In the genomic region with DNA sequence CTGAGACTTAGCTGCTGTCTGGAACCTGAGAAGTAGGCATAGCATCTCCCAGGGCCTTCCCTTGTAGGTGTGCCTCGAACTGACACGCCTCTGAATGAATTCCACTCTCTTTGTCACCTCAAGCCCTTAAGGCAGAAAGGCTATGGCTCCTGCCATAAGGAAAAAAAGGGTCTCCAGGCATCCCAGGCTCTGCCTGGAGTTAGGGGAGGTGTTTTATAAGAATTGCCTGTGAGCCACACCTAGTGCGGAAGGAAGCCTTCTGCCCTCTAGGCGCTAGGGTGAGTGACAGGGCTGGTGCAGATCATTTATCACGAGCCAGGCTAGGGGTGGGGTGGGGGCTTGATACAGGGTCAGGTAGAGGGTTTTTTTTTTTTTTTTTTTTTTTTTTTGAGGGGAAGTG, we compare ENCODE assay signal across 21 mouse cellular contexts. TPM values are rescaled to one million over a fixed set of nuclear protein-coding genes. Genes with fewer than 3 reads are reported as not detected.
DNase-seq lines count a peak whose midpoint lies in the region; ATAC-seq and TF ChIP-seq lines count a peak whose summit lies in the region.
"Had no signal": no experiment of that assay in that cellular context is flagged by ENCODE, and none has a peak within 500 bp of the region (broad histone marks: within the 10 kb centered on the region; RNA-seq: fewer than 3 reads in every experiment).

No protein-coding gene starts in this region.

- TF ChIP-seq CTCF in cerebellum, adult 2 months (IDR thresholded peaks at IDR 0.05; ENCODE audit: borderline replicate concordance, insufficient read depth, low read depth, low read length), result no peak

- H3K36me3 ChIP-seq in forebrain, embryonic 12.5 days (replicated peaks), result no peaks in the 10 kb centered on the region
- H3K36me3 ChIP-seq in forebrain, embryonic 15.5 days, result no peaks in the 10 kb centered on the region
- H3K36me3 ChIP-seq in midbrain, embryonic 10.5 days, result peaks cover 6% of the 10 kb centered on the region
- no peaks in the 10 kb centered on the region for H3K36me3 ChIP-seq in midbrain, embryonic 16.5 days (ENCODE audit: control insufficient read depth, insufficient read depth, low read length)
- no peaks in the 10 kb centered on the region for H3K36me3 ChIP-seq in embryonic facial prominence, embryonic 11.5 days (replicated peaks; ENCODE audit: control insufficient read depth, insufficient read depth, low read depth, low read length)
- no peaks in the 10 kb centered on the region for H3K36me3 ChIP-seq in stomach, embryonic 16.5 days (ENCODE audit: control insufficient read depth, insufficient read depth, low read length)
- H3K36me3 ChIP-seq: liver, embryonic 12.5 days had no signal

- H3K4me3 ChIP-seq in forebrain, embryonic 12.5 days (replicated peaks), result no peak overlapping the region
- H3K4me3 ChIP-seq in forebrain, embryonic 15.5 days, result no peak overlapping the region
- no peak overlapping the region for H3K4me3 ChIP-seq in midbrain, embryonic 10.5 days
- no peak overlapping the region for H3K4me3 ChIP-seq in midbrain, embryonic 16.5 days (ENCODE audit: low read depth, low read length)
- H3K4me3 ChIP-seq in embryonic facial prominence, embryonic 11.5 days (ENCODE audit: low read depth, low read length), result no peak overlapping the region
- no peak overlapping the region for H3K4me3 ChIP-seq in stomach, embryonic 16.5 days (replicated peaks; ENCODE audit: low read length)
- no peak overlapping the region for H3K4me3 ChIP-seq in cerebellum, adult 2 months (replicated peaks; ENCODE audit: insufficient read depth, low read depth, low read length)
- H3K4me3 ChIP-seq: layer of hippocampus, adult 2 months; liver, embryonic 12.5 days; myocyte had no signal

- H3K9me3 ChIP-seq in forebrain, embryonic 12.5 days, result no peaks in the 10 kb centered on the region
- no peaks in the 10 kb centered on the region for H3K9me3 ChIP-seq in forebrain, embryonic 15.5 days
- H3K9me3 ChIP-seq in midbrain, embryonic 10.5 days (replicated peaks), result no peaks in the 10 kb centered on the region
- no peaks in the 10 kb centered on the region for H3K9me3 ChIP-seq in midbrain, embryonic 16.5 days (replicated peaks; ENCODE audit: control insufficient read depth, low read length, poor library complexity, severe bottlenecking)
- no peaks in the 10 kb centered on the region for H3K9me3 ChIP-seq in embryonic facial prominence, embryonic 11.5 days (replicated peaks; ENCODE audit: control insufficient read depth, low read length)
- H3K9me3 ChIP-seq in stomach, embryonic 16.5 days (replicated peaks; ENCODE audit: control insufficient read depth, low read length), result no peaks in the 10 kb centered on the region
- H3K9me3 ChIP-seq: liver, embryonic 12.5 days had no signal

- WGBS in forebrain, embryonic 12.5 days, result 77% methylated on average over 5 of the region's 5 CpGs
- 72% methylated on average over 5 of the region's 5 CpGs for WGBS in forebrain, embryonic 15.5 days
- 86% methylated on average over 5 of the region's 5 CpGs for WGBS in midbrain, embryonic 10.5 days
- WGBS in midbrain, embryonic 16.5 days, result 79% methylated on average over 5 of the region's 5 CpGs
- WGBS in embryonic facial prominence, embryonic 11.5 days, result 61% methylated on average over 5 of the region's 5 CpGs
- WGBS in stomach, embryonic 16.5 days, result 60% methylated on average over 5 of the region's 5 CpGs
- WGBS in cerebellum, adult 2 months, result 89% methylated on average over 5 of the region's 5 CpGs

- TF ChIP-seq POLR2A in cerebellum, adult 2 months (IDR thresholded peaks at IDR 0.05; ENCODE audit: borderline replicate concordance, insufficient read depth, low read length), result no peak

- no peak for DNase-seq in midbrain, embryonic 10.5 days (ENCODE audit: low spot score)
- DNase-seq in embryonic facial prominence, embryonic 11.5 days (ENCODE audit: low spot score), result no peak
- DNase-seq in cerebellum, adult 2 months, result no peak
- DNase-seq: cerebellum, postnatal 10 days; heart, postnatal 4 days; kidney, postnatal 10 days; lung, embryonic 14.5 days; lung, postnatal 4 days; spleen, adult 18-20 months; thymus, postnatal 36 days had no signal

- no peaks in the 10 kb centered on the region for H3K27me3 ChIP-seq in forebrain, embryonic 12.5 days
- H3K27me3 ChIP-seq in forebrain, embryonic 15.5 days, result no peaks in the 10 kb centered on the region
- H3K27me3 ChIP-seq in midbrain, embryonic 10.5 days (ENCODE audit: low read depth, poor library complexity, severe bottlenecking), result no peaks in the 10 kb centered on the region
- no peaks in the 10 kb centered on the region for H3K27me3 ChIP-seq in midbrain, embryonic 16.5 days (ENCODE audit: control insufficient read depth, insufficient read depth, low read depth, low read length)
- H3K27me3 ChIP-seq in embryonic facial prominence, embryonic 11.5 days (ENCODE audit: control insufficient read depth, insufficient read depth, low read length), result no peaks in the 10 kb centered on the region
- H3K27me3 ChIP-seq in stomach, embryonic 16.5 days (ENCODE audit: control insufficient read depth, insufficient read depth, low read length), result no peaks in the 10 kb centered on the region
- H3K27me3 ChIP-seq in cerebellum, adult 2 months (ENCODE audit: control insufficient read depth, insufficient read depth, low read length), result no peaks in the 10 kb centered on the region
- H3K27me3 ChIP-seq: Patski had no signal

- no peak overlapping the region for H3K4me2 ChIP-seq in forebrain, embryonic 12.5 days
- H3K4me2 ChIP-seq in forebrain, embryonic 15.5 days (replicated peaks), result no peak overlapping the region
- H3K4me2 ChIP-seq in midbrain, embryonic 16.5 days (ENCODE audit: low read length), result no peak overlapping the region
- no peak overlapping the region for H3K4me2 ChIP-seq in embryonic facial prominence, embryonic 11.5 days (ENCODE audit: low read depth, low read length)
- H3K4me2 ChIP-seq in stomach, embryonic 16.5 days (ENCODE audit: low read depth, low read length), result no peak overlapping the region
- H3K4me2 ChIP-seq: liver, embryonic 12.5 days; lung, embryonic 14.5 days; midbrain, embryonic 11.5 days had no signal

- peaks cover 80% of the 10 kb centered on the region for H3K4me1 ChIP-seq in forebrain, embryonic 12.5 days
- H3K4me1 ChIP-seq in forebrain, embryonic 15.5 days, result peaks cover 54% of the 10 kb centered on the region
- H3K4me1 ChIP-seq in midbrain, embryonic 10.5 days, result peaks cover 86% of the 10 kb centered on the region
- peaks cover 25% of the 10 kb centered on the region for H3K4me1 ChIP-seq in midbrain, embryonic 16.5 days (ENCODE audit: control insufficient read depth, insufficient read depth, low read length)
- peaks cover 12% of the 10 kb centered on the region for H3K4me1 ChIP-seq in embryonic facial prominence, embryonic 11.5 days (ENCODE audit: control insufficient read depth, insufficient read depth, low read length)
- peaks cover 19% of the 10 kb centered on the region for H3K4me1 ChIP-seq in stomach, embryonic 16.5 days (ENCODE audit: control insufficient read depth, insufficient read depth, low read length)
- peaks cover 19% of the 10 kb centered on the region for H3K4me1 ChIP-seq in cerebellum, adult 2 months (ENCODE audit: control insufficient read depth, insufficient read depth, low read length)

- no peak for ATAC-seq in forebrain, embryonic 12.5 days (ENCODE audit: low FRiP score)
- no peak for ATAC-seq in forebrain, embryonic 15.5 days (replicated peaks)
- ATAC-seq in midbrain, embryonic 16.5 days, result no peak
- ATAC-seq in embryonic facial prominence, embryonic 11.5 days (replicated peaks; ENCODE audit: insufficient number of reproducible peaks, low FRiP score, low TSS enrichment, low read depth), result no peak
- no peak for ATAC-seq in stomach, embryonic 16.5 days (ENCODE audit: insufficient read depth, low FRiP score)
- ATAC-seq: forebrain, embryonic 16.5 days; intestine, postnatal 0 days; liver, embryonic 12.5 days; Patski had no signal

- no peak overlapping the region for H3K9ac ChIP-seq in forebrain, embryonic 12.5 days
- H3K9ac ChIP-seq in forebrain, embryonic 15.5 days (replicated peaks), result no peak overlapping the region
- H3K9ac ChIP-seq in midbrain, embryonic 16.5 days (ENCODE audit: low read depth, low read length), result no peak overlapping the region
- no peak overlapping the region for H3K9ac ChIP-seq in embryonic facial prominence, embryonic 11.5 days (replicated peaks; ENCODE audit: low read length)
- no peak overlapping the region for H3K9ac ChIP-seq in stomach, embryonic 16.5 days (ENCODE audit: low read length)
- H3K9ac ChIP-seq: liver, embryonic 12.5 days; lung, embryonic 14.5 days had no signal

- peak overlapping the region; percentile 59 for H3K27ac ChIP-seq in forebrain, embryonic 12.5 days
- no peak overlapping the region for H3K27ac ChIP-seq in forebrain, embryonic 15.5 days (replicated peaks)
- H3K27ac ChIP-seq in midbrain, embryonic 10.5 days (replicated peaks), result peak overlapping the region; percentile 96
- H3K27ac ChIP-seq in midbrain, embryonic 16.5 days (ENCODE audit: low read length), result no peak overlapping the region
- H3K27ac ChIP-seq in embryonic facial prominence, embryonic 11.5 days (replicated peaks; ENCODE audit: low read depth, low read length), result 0 out of 2 replicates have a peak overlapping the region, but pooled peaks have one; percentile 28
- peak overlapping the region; percentile 79 for H3K27ac ChIP-seq in stomach, embryonic 16.5 days (ENCODE audit: low read length)
- H3K27ac ChIP-seq in cerebellum, adult 2 months (ENCODE audit: insufficient read depth, low read length), result no peak overlapping the region
- H3K27ac ChIP-seq: layer of hippocampus, adult 2 months; liver, embryonic 12.5 days had no signal

RNA-seq across cellular contexts. Expression of gene Cuedc1, which starts 25.2 kb away (rescaled TPM):
- 41.1 and 42.5 TPM in 2 replicates for polyA plus RNA-seq in forebrain, embryonic 12.5 days (2016; fragmentation: Nextera tagmentation; extraction: Ambion mirVana)
- 39.2 and 43.4 TPM in 2 replicates for polyA plus RNA-seq in forebrain, embryonic 15.5 days (2015; fragmentation: Nextera tagmentation; extraction: Ambion mirVana)
- 26.4 and 27.2 TPM in 2 replicates for polyA plus RNA-seq in midbrain, embryonic 10.5 days (2016; fragmentation: Nextera tagmentation; extraction: Ambion mirVana)
- 46.1 and 54.7 TPM in 2 replicates for polyA plus RNA-seq in midbrain, embryonic 16.5 days (2015; fragmentation: Nextera tagmentation; extraction: Ambion mirVana)
- polyA plus RNA-seq in embryonic facial prominence, embryonic 11.5 days (2014; fragmentation: Nextera tagmentation; extraction: Ambion mirVana), result 11.2 and 13.1 TPM in 2 replicates
- polyA plus RNA-seq in stomach, embryonic 16.5 days (2015; fragmentation: Nextera tagmentation; extraction: Ambion mirVana), result 11.3 and 11.5 TPM in 2 replicates
- polyA plus RNA-seq in cerebellum, adult 2 months (2012; rRNA removed), result 41.6 and 42.0 TPM in 2 replicates

RNA-seq across cellular contexts. Expression of gene Vezf1, which starts 54.9 kb away (rescaled TPM):
- polyA plus RNA-seq in forebrain, embryonic 12.5 days (2016; fragmentation: Nextera tagmentation; extraction: Ambion mirVana), result 84.8 and 91.5 TPM in 2 replicates
- polyA plus RNA-seq in forebrain, embryonic 15.5 days (2015; fragmentation: Nextera tagmentation; extraction: Ambion mirVana), result 60.6 and 61.4 TPM in 2 replicates
- 70.5 and 73.9 TPM in 2 replicates for polyA plus RNA-seq in midbrain, embryonic 10.5 days (2016; fragmentation: Nextera tagmentation; extraction: Ambion mirVana)
- polyA plus RNA-seq in midbrain, embryonic 16.5 days (2015; fragmentation: Nextera tagmentation; extraction: Ambion mirVana), result 39.5 and 47.4 TPM in 2 replicates
- 63.1 and 69.3 TPM in 2 replicates for polyA plus RNA-seq in embryonic facial prominence, embryonic 11.5 days (2014; fragmentation: Nextera tagmentation; extraction: Ambion mirVana)
- 28.5 and 30.5 TPM in 2 replicates for polyA plus RNA-seq in stomach, embryonic 16.5 days (2015; fragmentation: Nextera tagmentation; extraction: Ambion mirVana)
- 29.6 and 30.2 TPM in 2 replicates for polyA plus RNA-seq in cerebellum, adult 2 months (2012; rRNA removed)

Comparison
In these comparisons a context has a peak if more than half of its experiments do, and no peak if none do; other contexts are left out.
1. H3K27ac ChIP-seq: peak in forebrain, embryonic 12.5 days (single experiment), midbrain, embryonic 10.5 days (single experiment), embryonic facial prominence, embryonic 11.5 days (single experiment) and stomach, embryonic 16.5 days (single experiment); none in forebrain, embryonic 15.5 days (single experiment), midbrain, embryonic 16.5 days (single experiment) and cerebellum, adult 2 months (single experiment).